Mouse (Mus musculus) CH12.LX (cell line): ENCODE results near the gene Bglap3. TPM values are rescaled to one million over a fixed set of nuclear protein-coding genes. Genes with fewer than 3 reads are reported as not detected.
A peak's percentile ranks its signal among the peaks of the same experiment; 100 is the strongest.

Experiments
- DNase-seq: peaks from one replicate; pipeline ENCODE4 v3.0.0-alpha.2; 2013; ENCODE audit errors: extremely low read depth
- H3K27ac ChIP-seq: 2 replicates; pipeline ENCODE4 v1.5.1; 2012; ENCODE audit warnings: low read depth, mild to moderate bottlenecking, control low read depth, moderate library complexity; ENCODE audit not compliant: insufficient read depth
- H3K27me3 ChIP-seq: replicated peaks from 2 replicates; pipeline ENCODE3; 2012; ENCODE audit warnings: inconsistent platforms
- H3K36me3 ChIP-seq, 2 experiments: replicated peaks in 1 of 2; 2 replicates each; pipeline versions ENCODE3 to v1.6.1; 2012; ENCODE audit warnings: inconsistent platforms in 1 of 2, low read length in 1 of 2, mild to moderate bottlenecking in 1 of 2, mixed read lengths in 1 of 2, moderate library complexity in 1 of 2; ENCODE audit not compliant: control insufficient read depth in 1 of 2, insufficient read depth in 1 of 2
- H3K4me1 ChIP-seq, 2 experiments: 2 replicates each; pipeline ENCODE4 v1.6.1; 2012; ENCODE audit warnings: inconsistent platforms in 1 of 2, moderate library complexity in 1 of 2; ENCODE audit not compliant: insufficient read depth in 2 of 2, control insufficient read depth in 1 of 2
- H3K4me2 ChIP-seq: 2 replicates; pipeline ENCODE4 v1.6.1; 2012; ENCODE audit warnings: low read depth, mild to moderate bottlenecking, control low read depth; ENCODE audit not compliant: poor library complexity, insufficient read depth, severe bottlenecking
- H3K4me3 ChIP-seq, 3 experiments: fragments of 150-350 bp in 1 of 3; sonication (generic) in 1 of 3; replicated peaks in 1 of 3; 2 replicates each; pipeline versions ENCODE3 to v1.5.1; 2011 to 2012; ENCODE audit warnings: low read depth in 2 of 3, low read length in 2 of 3, mild to moderate bottlenecking in 2 of 3, moderate library complexity in 2 of 3, control low read depth in 1 of 3, improper control_type of control experiment in 1 of 3, inconsistent platforms in 1 of 3, mixed read lengths in 1 of 3; ENCODE audit not compliant: poor library complexity in 1 of 3
- H3K79me2 ChIP-seq: replicated peaks from 2 replicates; pipeline ENCODE4 v1.6.1; 2012; ENCODE audit warnings: mild to moderate bottlenecking, moderate library complexity; ENCODE audit not compliant: control insufficient read depth, poor library complexity, insufficient read depth, severe bottlenecking; ENCODE audit errors: extremely low read depth
- H3K9ac ChIP-seq: 2 replicates; pipeline ENCODE4 v1.6.1; 2012; ENCODE audit warnings: low read depth, mild to moderate bottlenecking, control low read depth, moderate library complexity; ENCODE audit not compliant: insufficient read depth
- H3K9me3 ChIP-seq: replicated peaks from 2 replicates; pipeline ENCODE3; 2012; ENCODE audit warnings: low read length, inconsistent platforms, mixed read lengths
- BHLHE40 ChIP-seq: IDR thresholded peaks from 2 replicates; pipeline ENCODE4 v1.6.1; 2011; ENCODE audit warnings: mild to moderate bottlenecking, low read depth, low read length, improper control_type of control experiment
- CHD1 ChIP-seq: IDR thresholded peaks from 2 replicates; pipeline ENCODE4 v1.6.1; 2012; ENCODE audit warnings: low read depth, low read length, improper control_type of control experiment, inconsistent platforms
- CHD2 ChIP-seq: IDR thresholded peaks from 2 replicates; pipeline ENCODE4 v1.6.1; 2011; ENCODE audit warnings: low read length, improper control_type of control experiment
- CTCF ChIP-seq, 2 experiments: IDR thresholded peaks in 1 of 2; conservative IDR thresholded peaks in 1 of 2; 2 replicates each; pipeline ENCODE4 v1.5.1; 2011 to 2012; ENCODE audit warnings: low read depth in 2 of 2, low read length in 2 of 2, improper control_type of control experiment in 1 of 2, inconsistent platforms in 1 of 2, mild to moderate bottlenecking in 1 of 2, moderate library complexity in 1 of 2
- ELF1 ChIP-seq: IDR thresholded peaks from 2 replicates; pipeline ENCODE4 v1.6.1; 2014; ENCODE audit warnings: low read depth, mild to moderate bottlenecking, inconsistent platforms, low read length, improper control_type of control experiment
- EP300 ChIP-seq: IDR thresholded peaks from 2 replicates; pipeline ENCODE4 v1.6.1; 2011; ENCODE audit warnings: low read length, improper control_type of control experiment
- ETS1 ChIP-seq: conservative IDR thresholded peaks from 2 replicates; pipeline ENCODE4 v1.6.1; 2012; ENCODE audit warnings: low read depth, mild to moderate bottlenecking, inconsistent platforms, low read length, improper control_type of control experiment, moderate library complexity
- GABPA ChIP-seq: IDR thresholded peaks from 2 replicates; pipeline ENCODE4 v1.6.1; 2012; ENCODE audit warnings: low read depth, low read length, improper control_type of control experiment, inconsistent platforms; ENCODE audit not compliant: insufficient replicate concordance
- IRF4 ChIP-seq: IDR thresholded peaks from 2 replicates; pipeline ENCODE4 v1.6.1; 2014; ENCODE audit warnings: low read depth, mild to moderate bottlenecking, inconsistent platforms, low read length, improper control_type of control experiment
- JUN ChIP-seq: IDR thresholded peaks from 2 replicates; pipeline ENCODE4 v1.6.1; 2011; ENCODE audit warnings: low read depth, mild to moderate bottlenecking, low read length, improper control_type of control experiment, moderate library complexity; ENCODE audit not compliant: insufficient read depth
- JUND ChIP-seq: conservative IDR thresholded peaks from 2 replicates; pipeline ENCODE4 v1.6.1; 2011; ENCODE audit warnings: low read depth, low read length, improper control_type of control experiment
- KAT2A ChIP-seq: IDR thresholded peaks from 2 replicates; pipeline ENCODE4 v1.6.1; 2012; ENCODE audit warnings: low read length, improper control_type of control experiment, inconsistent platforms; ENCODE audit not compliant: insufficient replicate concordance
- MAFK ChIP-seq: IDR thresholded peaks from 2 replicates; pipeline ENCODE4 v1.6.1; 2011; ENCODE audit warnings: low read length, improper control_type of control experiment; ENCODE audit not compliant: insufficient replicate concordance
- MAX ChIP-seq: IDR thresholded peaks from 2 replicates; pipeline ENCODE4 v1.6.1; 2011; ENCODE audit warnings: low read length, improper control_type of control experiment
- MAZ ChIP-seq: IDR thresholded peaks from 2 replicates; pipeline ENCODE4 v1.6.1; 2012; ENCODE audit warnings: low read depth, mild to moderate bottlenecking, inconsistent platforms, low read length, improper control_type of control experiment, moderate library complexity
- MEF2A ChIP-seq: IDR thresholded peaks from 2 replicates; pipeline ENCODE4 v1.6.1; 2014; ENCODE audit warnings: low read depth, mild to moderate bottlenecking, inconsistent platforms, low read length, improper control_type of control experiment, borderline replicate concordance
- MXI1 ChIP-seq: IDR thresholded peaks from 2 replicates; pipeline ENCODE4 v1.6.1; 2011; ENCODE audit warnings: mild to moderate bottlenecking, low read depth, low read length, improper control_type of control experiment
- MYC ChIP-seq: IDR thresholded peaks from 2 replicates; pipeline ENCODE4 v1.6.1; 2011; ENCODE audit warnings: low read depth, mild to moderate bottlenecking, improper control_type of control experiment, low read length
- NELFE ChIP-seq: IDR thresholded peaks from 2 replicates; pipeline ENCODE4 v1.6.1; 2011; ENCODE audit warnings: low read depth, low read length, improper control_type of control experiment
- NRF1 ChIP-seq: IDR thresholded peaks from 2 replicates; pipeline ENCODE4 v1.6.1; 2014; ENCODE audit warnings: low read depth, mild to moderate bottlenecking, inconsistent platforms, low read length, improper control_type of control experiment, moderate library complexity
- POLR2A ChIP-seq: IDR thresholded peaks from 2 replicates; pipeline ENCODE4 v1.6.1; 2011; ENCODE audit warnings: low read depth, mild to moderate bottlenecking, improper control_type of control experiment, low read length
- RCOR1 ChIP-seq: conservative IDR thresholded peaks from 2 replicates; pipeline ENCODE4 v1.6.1; 2012; ENCODE audit warnings: low read depth, mild to moderate bottlenecking, inconsistent platforms, low read length, improper control_type of control experiment
- SIN3A ChIP-seq: IDR thresholded peaks from 2 replicates; pipeline ENCODE4 v1.6.1; 2012; ENCODE audit warnings: low read length, improper control_type of control experiment, inconsistent platforms
- TCF12 ChIP-seq: IDR thresholded peaks from 2 replicates; pipeline ENCODE4 v1.6.1; 2014; ENCODE audit warnings: low read depth, mild to moderate bottlenecking, inconsistent platforms, low read length, improper control_type of control experiment
- USF1 ChIP-seq: IDR thresholded peaks from 2 replicates; pipeline ENCODE4 v1.6.1; 2014; ENCODE audit warnings: low read depth, mild to moderate bottlenecking, inconsistent platforms, low read length, improper control_type of control experiment
- USF2 ChIP-seq: conservative IDR thresholded peaks from 2 replicates; pipeline ENCODE4 v1.6.1; 2011; ENCODE audit warnings: low read depth, low read length, improper control_type of control experiment
- ZMIZ1 ChIP-seq: IDR thresholded peaks from 2 replicates; pipeline ENCODE4 v1.6.1; 2012; ENCODE audit warnings: low read depth, mild to moderate bottlenecking, inconsistent platforms, low read length, improper control_type of control experiment
- ZNF384 ChIP-seq: IDR thresholded peaks from 2 replicates; pipeline ENCODE4 v1.6.1; 2012; ENCODE audit warnings: low read depth, low read length, improper control_type of control experiment, inconsistent platforms
- dilution Hi-C: fragments of 300-500 bp; cut with MboI; formaldehyde crosslinking; loops from 2 replicates; pipeline ENCODE4 v1.14.3; 2020; ENCODE audit warnings: low sequenced_read_pairs; ENCODE audit not compliant: extremely low pct_unique_long_range_greater_than_20kb, extremely low pct_ligation_motif_present
- in situ Hi-C: fragments of 300-500 bp; cut with MboI; formaldehyde crosslinking; loops from 3 replicates; pipeline ENCODE4 v1.14.3; 2019; ENCODE audit warnings: low sequenced_read_pairs, low pct_ligation_motif_present, low pct_unique_long_range_greater_than_20kb, mixed read lengths
- polyA plus RNA-seq: library from polyadenylated mRNA; unstranded; fragments of >175 nt; gene quantifications from 2 replicates; pipeline ENCODE4 v1.2.1, GENCODE M21; 2012; ENCODE audit warnings: low read depth; ENCODE audit not compliant: insufficient read length
- total RNA-seq, 2 experiments: library from RNA; depleted of rRNA; stranded (reverse); fragments of 300-350 nt in 1 of 2; fragments of >200 nt in 1 of 2; gene quantifications; 2 replicates each; pipeline ENCODE4 v1.2.3; 2012 to 2014

Bglap3 gene
- total and polyA plus RNA-seq, 3 experiments: 1.0 to 2.7 (median 2.0) TPM

DNA sequence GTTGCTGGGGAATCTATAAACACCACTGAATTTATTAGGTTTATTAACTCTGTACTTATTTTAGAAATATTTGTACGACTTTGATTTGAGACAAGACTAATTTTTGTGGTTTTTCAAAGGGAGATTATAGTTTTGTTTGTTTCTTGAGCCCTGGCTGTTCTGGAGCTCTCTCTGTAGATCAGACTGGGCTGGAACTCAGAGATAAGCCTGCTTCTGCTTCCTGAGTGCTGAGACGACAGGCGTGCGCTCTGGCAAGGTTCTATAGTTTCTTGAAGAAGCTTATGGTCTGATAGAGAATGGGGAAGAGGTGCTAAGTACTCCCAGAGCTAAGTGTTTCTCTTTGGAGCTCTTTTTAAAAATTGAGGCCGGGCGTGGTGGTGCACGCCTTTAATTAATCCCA is 34.2 kb downstream of the Bglap3 start:
- TF ChIP-seq MAZ: no peak
- no peak for TF ChIP-seq USF2
- TF ChIP-seq CHD2: no peak
- no peak for TF ChIP-seq IRF4
- no peak for TF ChIP-seq NRF1
- no peak for TF ChIP-seq NELFE
- no peak for TF ChIP-seq RCOR1
- TF ChIP-seq POLR2A: no peak
- no peak for TF ChIP-seq CTCF (conservative IDR thresholded peaks at IDR 0.05 in 1 of 2, IDR thresholded peaks at IDR 0.05 in 1 of 2; ENCODE audit: low read depth in 2 of 2, low read length in 2 of 2)
- TF ChIP-seq CHD1: no peak
- no peak for TF ChIP-seq ELF1
- TF ChIP-seq KAT2A: no peak
- no peak for TF ChIP-seq ZMIZ1
- no peak for TF ChIP-seq MEF2A
- TF ChIP-seq BHLHE40: no peak
- no peak for TF ChIP-seq GABPA
- TF ChIP-seq USF1: no peak
- no peak for TF ChIP-seq MXI1
- in situ Hi-C loops (no loop called here), dilution Hi-C loops (no loop called here)
- peaks cover 17 to 43% of the 10 kb centered on the region in 2 experiments for H3K36me3 ChIP-seq
- H3K27ac ChIP-seq: no peak overlapping the region
- no peaks in the 10 kb centered on the region for H3K9me3 ChIP-seq
- H3K4me3 ChIP-seq: no peak overlapping the region
- peaks cover 14 to 32% of the 10 kb centered on the region in 2 experiments for H3K4me1 ChIP-seq
- no peaks in the 10 kb centered on the region for H3K27me3 ChIP-seq
- DNase-seq: no peak
- no peak overlapping the region for H3K4me2 ChIP-seq
- peaks cover 41% of the 10 kb centered on the region for H3K79me2 ChIP-seq
- no peak overlapping the region for H3K9ac ChIP-seq

DNA sequence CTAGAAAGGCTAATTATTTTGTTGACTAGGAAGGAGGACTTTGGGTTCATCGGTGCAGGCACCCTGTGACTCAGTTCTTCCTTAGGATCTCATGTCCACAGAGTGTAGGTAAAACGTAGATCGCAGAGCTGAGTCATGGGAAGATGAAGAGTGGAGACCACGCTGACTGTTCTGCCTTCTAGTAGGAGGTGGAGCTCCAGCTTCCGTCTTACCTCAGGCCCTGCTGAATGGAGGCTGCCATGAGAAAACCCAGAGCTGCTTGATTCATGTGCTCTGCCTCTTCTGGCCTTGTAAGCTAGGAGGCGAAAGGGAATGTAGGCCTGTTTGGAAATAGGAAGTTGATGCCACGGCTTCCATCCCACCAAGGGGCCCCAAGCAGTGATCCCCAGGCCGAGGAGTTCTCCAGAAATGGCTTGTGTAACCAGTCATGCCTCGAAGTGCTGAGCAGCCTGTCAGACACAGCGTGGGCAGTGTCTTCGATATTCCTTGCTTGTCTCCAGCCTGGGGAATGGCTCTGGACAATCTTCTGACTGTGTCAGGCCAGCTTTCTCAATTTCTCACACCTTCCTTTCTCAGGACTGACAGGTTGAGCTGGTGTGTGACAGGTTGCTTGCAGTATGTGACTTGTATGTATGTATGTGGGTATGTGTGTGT is 35.0 kb downstream of the Bglap3 start:
- Histone ChIP-seq H3K9me3 (no peaks in the 10 kb centered on the region), H3K9ac (peak overlapping the region; percentile 75), H3K36me3 (peaks cover 12 to 43% of the 10 kb centered on the region in 2 experiments), H3K27me3 (no peaks in the 10 kb centered on the region)
- dilution Hi-C loops (no loop called here), in situ Hi-C loops (no loop called here)
- DNase-seq: peak; percentile 86
- TF ChIP-seq MAFK (peak; percentile 75), MAX (peak; percentile 59), ETS1 (peak; percentile 62), EP300 (peak; percentile 55; the same call in 1 of the 2 replicates), CHD2 (no peak), TCF12 (0 out of 2 replicates have a peak, but pooled peaks have one; percentile 18), SIN3A (peak; percentile 72), JUND (peak; percentile 77), MXI1 (peak; percentile 86), MYC (peak; percentile 72), POLR2A (peak; percentile 23; the same call in 1 of the 2 replicates), JUN (0 out of 2 replicates have a peak, but pooled peaks have one; percentile 29), ELF1 (no peak), ZNF384 (no peak)
- TF ChIP-seq, all 38 proteins: peak for 11
- H3K4me2 ChIP-seq: peak overlapping the region; percentile 76
- H3K27ac ChIP-seq: peak overlapping the region; percentile 28
- peak overlapping the region; percentile 55 to 85 (median 82) for H3K4me3 ChIP-seq
- peaks cover 41% of the 10 kb centered on the region for H3K79me2 ChIP-seq
- H3K4me1 ChIP-seq: peaks cover 18 to 36% of the 10 kb centered on the region in 2 experiments
